Mouse (Mus musculus) hindlimb bud, embryonic 11.5 days (tissue): ENCODE results near the gene Aldh4a1.

Experiments
- DNase-seq: peaks from one replicate; pipeline ENCODE4 v3.0.0-alpha.2; 2012; ENCODE audit warnings: low read depth, low spot score; ENCODE audit errors: extremely low spot score

Aldh4a1 gene

DNA sequence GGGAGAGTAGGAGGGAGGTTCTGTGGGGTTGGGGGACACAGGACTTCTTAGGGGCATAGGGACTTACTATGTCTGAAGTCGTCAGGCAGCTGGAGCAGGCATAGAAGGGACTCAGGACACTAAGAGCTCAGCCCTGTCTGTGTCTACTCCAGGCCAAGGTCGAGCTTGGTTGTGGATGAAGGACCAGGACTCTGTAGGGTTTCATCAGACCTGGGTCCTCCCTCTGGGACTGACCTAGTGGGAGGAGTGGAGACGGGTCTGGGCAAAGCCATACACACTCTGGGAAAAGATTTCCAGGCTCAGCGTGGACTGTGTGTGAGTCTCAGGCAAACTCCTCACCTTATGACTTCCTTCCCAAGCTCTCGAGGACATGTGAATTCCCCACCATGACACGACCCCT, 2.9 kb upstream of the Aldh4a1 start:
- DNase-seq, result no peak

- DNase-seq, result no peak
Measured at GRCm38 (mm10) chr4:139623434-139624115, 909 bp downstream of the Aldh4a1 start.

DNA sequence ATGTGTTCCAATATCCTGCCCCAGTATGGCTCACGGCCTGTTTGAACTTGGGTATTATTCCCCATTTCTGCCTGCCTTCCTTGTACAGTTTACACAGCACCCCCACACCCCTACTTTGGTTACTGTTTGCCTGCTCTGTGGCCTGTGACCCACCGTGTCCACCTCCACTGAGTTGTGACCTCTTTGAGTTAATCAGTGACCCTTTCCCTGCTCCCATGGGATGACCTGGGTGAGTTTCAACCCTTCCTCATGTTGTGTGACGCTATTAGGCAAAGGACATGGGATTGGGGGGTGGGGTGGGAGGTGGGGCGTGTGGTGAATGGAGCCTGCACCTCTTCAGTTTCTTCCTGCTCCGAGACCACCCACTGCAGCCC, 1.4 kb downstream of the Aldh4a1 start:
- DNase-seq, result no peak

GRCm38 (mm10) chr4:139624706-139625105, 2.0 kb downstream of the Aldh4a1 start:
- no peak for DNase-seq

DNA sequence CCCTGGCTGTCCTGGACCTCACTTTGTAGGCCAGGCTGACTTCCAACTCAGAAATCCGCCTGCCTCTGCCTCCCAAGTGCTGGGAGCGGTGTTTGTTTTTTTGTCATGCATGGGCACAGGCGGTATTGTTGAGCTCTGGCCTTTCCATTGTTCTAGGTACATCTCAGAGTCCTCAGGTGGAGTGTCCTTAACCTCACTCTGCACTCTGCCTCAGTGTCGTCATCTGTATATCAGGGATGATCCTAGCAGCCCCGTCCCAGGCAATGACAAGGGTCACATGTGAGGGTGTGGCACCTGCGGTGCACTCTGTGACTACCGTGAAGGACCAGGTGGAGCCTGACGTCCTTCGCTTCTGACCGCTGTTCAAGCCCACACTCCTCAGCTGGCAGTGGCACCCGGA, 4.7 kb downstream of the Aldh4a1 start:
- DNase-seq, result no peak

DNA sequence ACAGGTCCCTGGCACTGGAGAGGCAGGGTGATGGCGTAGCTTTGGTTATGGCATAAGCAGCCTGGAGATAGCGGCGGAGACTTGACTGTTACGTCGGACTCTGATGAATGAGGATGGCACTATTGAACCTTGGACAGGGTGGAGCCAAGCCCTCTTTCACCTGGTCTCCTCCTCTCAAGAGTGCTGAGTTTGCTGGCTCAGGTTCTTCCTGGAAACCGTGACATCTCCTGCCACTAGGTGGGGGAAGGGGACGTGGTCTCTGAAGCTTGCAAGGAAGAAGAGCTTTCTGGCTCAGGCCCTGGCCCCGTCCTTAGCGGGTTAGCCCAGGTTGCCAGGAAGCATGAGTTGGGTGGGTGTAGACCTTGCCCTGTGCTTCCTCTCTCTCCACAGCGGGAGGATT, 7.5 kb downstream of the Aldh4a1 start:
- no peak for DNase-seq

DNA sequence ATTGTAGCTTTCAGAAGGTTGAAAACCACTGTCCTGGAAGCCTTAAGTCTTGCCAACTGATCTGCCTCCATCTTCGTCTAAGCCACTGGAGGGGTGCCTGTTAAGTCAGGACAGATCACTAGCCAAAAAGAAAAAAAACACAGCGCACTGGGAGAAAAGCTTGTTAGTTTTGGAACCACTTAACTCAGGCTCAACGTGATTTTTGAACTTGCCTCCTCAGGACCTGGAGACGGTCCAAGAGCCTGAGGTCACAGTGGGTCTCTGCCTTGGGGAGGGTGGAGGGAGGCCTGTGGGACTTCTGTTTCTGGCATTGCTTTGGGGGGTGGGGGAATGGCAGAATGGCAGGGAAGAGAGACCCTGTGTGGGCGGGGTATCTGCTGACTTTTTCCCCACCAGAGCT, 8.5 kb downstream of the Aldh4a1 start:
- no peak for DNase-seq

DNA sequence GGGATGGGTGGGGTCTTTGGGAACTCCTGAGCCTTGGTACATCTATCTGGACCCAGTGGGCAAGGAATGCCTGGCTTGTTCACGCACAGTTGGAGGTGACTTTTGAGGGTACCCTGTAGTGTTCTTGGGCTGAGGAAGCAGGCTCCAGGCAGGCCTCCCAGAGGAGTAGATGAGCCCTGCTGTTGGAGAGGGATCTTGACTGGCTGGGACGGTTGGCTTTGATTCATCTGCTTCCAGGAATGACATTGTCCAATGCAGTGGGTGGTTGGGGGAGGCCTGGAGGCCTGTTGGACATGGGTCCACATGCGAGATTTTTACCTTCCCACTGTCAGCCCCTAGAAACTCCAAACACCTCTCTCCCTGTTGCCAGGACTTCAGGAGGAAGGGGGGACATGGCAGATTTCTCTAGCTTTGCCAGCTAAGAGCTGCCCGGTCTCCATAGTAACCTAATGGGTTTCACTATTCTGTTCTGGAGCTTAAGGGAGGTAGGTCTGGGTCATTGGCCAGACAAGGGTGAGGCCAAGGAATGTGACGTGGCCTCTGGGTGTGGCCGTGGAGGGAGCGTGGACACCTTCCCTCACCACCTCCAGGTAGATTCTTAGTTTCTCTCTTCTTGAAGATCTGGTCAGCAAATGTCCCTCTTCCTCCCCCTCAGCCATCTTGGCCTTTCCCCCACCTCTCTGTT, 9.0 kb downstream of the Aldh4a1 start:
- DNase-seq, result no peak

- no peak for DNase-seq
Measured at GRCm38 (mm10) chr4:139632254-139632580, 9.6 kb downstream of the Aldh4a1 start.

- DNase-seq, result no peak
Measured at GRCm38 (mm10) chr4:139636373-139636772, 13.7 kb downstream of the Aldh4a1 start.

- no peak for DNase-seq
Measured at GRCm38 (mm10) chr4:139637847-139638246, 15.2 kb downstream of the Aldh4a1 start.

DNA sequence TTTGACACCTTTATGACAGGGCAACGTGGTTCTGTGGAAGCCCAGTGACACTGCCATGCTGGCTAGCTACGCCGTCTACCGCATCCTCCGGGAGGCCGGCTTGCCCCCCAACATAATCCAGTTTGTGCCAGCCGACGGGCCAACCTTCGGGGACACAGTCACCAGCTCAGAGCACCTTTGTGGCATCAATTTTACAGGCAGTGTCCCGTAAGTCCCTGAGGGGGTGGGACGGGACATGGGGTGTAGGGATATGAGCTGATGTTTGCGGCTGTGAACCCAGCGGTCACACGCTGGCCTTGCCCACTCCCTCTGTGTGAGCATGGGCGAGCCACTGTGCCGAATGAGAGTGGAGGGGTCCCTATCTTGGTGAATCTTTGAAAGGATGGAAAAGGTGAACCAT, 15.7 kb downstream of the Aldh4a1 start:
- no peak for DNase-seq

DNA sequence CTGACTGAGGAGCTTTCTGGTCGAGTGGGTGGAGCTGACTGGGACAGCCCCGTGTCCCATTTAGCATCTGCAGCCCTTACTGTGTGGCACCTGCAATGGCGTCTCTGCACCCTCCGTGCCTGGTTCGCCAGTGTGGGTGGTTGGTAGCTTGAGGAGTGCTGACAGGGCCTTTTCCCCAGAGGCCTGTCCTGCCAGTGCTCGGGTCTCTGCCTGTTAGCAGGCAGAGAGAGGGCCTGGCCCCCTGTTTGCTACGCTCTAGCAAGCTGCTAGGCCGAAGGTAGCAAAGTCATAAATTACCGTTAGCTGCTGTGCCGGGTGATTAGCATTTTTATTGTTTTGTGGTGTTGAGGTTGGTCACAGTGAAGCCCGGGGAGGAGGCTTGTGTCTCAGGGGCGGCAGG, 17.1 kb downstream of the Aldh4a1 start:
- no peak for DNase-seq

DNA sequence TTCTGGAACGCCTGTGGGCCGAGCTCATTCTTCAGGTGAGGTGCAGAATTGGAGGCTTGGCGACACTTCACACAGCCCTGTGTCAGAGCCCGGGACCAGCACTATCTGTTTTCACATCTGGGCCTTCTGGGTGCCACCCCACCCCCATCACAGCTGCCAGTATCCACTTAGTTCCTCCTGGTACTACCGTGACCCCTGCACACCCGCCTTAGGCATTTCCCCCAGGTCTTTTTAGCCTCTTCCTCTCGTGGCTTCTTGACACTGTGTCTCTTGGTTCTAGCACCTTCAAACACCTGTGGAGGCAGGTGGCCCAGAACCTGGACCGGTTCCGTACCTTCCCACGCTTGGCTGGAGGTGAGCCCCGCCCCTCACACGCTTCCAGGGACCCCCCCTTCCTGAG, 17.7 kb downstream of the Aldh4a1 start:
- no peak for DNase-seq

GRCm38 (mm10) chr4:139640775-139641174, 18.1 kb downstream of the Aldh4a1 start:
- DNase-seq, result no peak

DNA sequence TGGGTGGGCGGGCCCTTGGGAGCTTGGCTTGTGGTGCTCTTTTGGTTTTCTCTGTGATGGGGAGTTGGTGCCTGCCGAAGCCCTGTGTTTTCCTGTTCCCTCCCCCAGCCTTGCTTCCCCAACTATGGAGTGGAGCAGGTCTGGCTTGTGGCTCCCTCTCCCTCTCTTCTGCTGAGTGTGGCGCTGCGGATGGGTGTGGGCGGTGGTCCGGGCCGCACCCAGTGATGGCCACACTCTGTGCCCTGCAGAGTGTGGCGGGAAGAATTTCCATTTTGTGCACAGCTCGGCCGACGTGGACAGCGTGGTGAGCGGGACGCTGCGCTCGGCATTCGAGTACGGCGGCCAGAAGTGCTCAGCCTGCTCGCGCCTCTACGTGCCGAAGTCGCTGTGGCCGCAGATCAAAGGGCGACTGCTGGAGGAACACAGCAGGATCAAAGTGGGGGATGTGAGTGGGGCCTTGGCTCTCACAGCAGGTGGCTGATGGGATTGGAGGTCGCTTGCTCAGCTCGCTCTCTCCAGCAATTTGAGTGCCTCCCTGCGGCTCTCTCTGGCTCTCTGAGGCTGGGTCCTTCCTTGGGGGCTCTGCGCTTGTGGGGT, 19.3 kb downstream of the Aldh4a1 start:
- no peak for DNase-seq

GRCm38 (mm10) chr4:139643972-139644371, 21.3 kb downstream of the Aldh4a1 start:
- DNase-seq, result no peak

DNA sequence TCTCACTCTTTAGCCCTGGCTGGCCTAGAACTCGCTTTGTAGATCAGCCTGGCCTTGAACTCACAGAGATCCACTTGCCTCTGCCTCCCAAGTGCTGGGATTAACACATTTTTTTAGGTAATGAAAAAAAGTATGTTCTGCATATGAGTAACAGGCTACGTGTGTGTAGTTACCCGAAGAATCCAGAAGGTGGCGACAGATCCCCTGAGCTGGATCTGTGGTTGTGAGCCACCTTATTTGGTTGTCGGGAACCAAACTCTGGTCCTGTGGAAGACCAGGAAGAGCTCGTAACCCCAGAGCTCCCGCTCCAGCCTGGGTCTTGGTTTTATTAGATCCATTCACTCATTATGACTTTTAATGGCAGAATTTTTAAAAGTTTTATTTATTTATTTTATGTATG, 24.2 kb downstream of the Aldh4a1 start:
- no peak for DNase-seq

GRCm38 (mm10) chr4:139650086-139650743, 27.5 kb downstream of the Aldh4a1 start:
- DNase-seq, result no peak

DNA sequence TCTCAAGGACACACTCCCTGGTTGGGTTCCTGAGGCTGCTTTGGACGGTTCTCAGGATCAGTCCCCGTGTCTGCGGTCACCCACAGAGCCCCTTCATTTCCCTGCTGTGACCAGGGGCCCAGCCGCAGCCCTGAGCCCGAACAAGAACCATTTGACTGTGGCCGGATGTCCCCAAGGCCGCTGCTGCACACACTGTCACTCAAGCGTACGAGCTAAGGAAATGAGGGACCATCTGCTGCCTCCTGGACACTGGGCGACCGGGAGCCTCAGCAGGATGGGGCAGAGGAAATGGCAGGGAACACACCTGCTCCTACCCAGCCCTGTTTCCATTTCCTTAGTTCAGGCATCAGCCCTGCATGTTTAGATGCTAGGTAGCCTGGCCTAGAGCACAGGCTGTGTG, 28.2 kb downstream of the Aldh4a1 start:
- no peak for DNase-seq

GRCm38 (mm10) chr4:139653238-139653637, 30.6 kb downstream of the Aldh4a1 start, which contains the start of gene Tas1r2:
TSS of gene Tas1r2 (plus strand) at chr4:139653538.
- DNase-seq, result no peak

GRCm38 (mm10) chr4:139661897-139662296, 39.2 kb downstream of the Aldh4a1 start:
- DNase-seq, result no peak
